ENCODE assay signal across 20 mouse cellular contexts in genomic region chr14:79499326-79499725, GRCm38 (mm10). TPM values are rescaled to one million over a fixed set of nuclear protein-coding genes. Genes with fewer than 3 reads are reported as not detected.
A peak's percentile ranks its signal among the peaks of the same experiment; 100 is the strongest.
DNase-seq lines count a peak whose midpoint lies in the region; ATAC-seq lines count a peak whose summit lies in the region.
"Had no signal": no experiment of that assay in that cellular context is flagged by ENCODE, and none has a peak within 500 bp of the region (broad histone marks: within the 10 kb centered on the region; RNA-seq: fewer than 3 reads in every experiment).

No protein-coding gene starts in this region.

- no peaks in the 10 kb centered on the region for H3K9me3 ChIP-seq in heart, embryonic 10.5 days
- H3K9me3 ChIP-seq in liver, embryonic 15.5 days (replicated peaks): no peaks in the 10 kb centered on the region
- no peaks in the 10 kb centered on the region for H3K9me3 ChIP-seq in neural tube, embryonic 15.5 days (replicated peaks)
- H3K9me3 ChIP-seq: embryonic facial prominence, embryonic 15.5 days; limb, embryonic 10.5 days; midbrain, embryonic 13.5 days had no signal

- H3K27me3 ChIP-seq in heart, embryonic 10.5 days (ENCODE audit: insufficient read depth, poor library complexity, severe bottlenecking): no peaks in the 10 kb centered on the region
- H3K27me3 ChIP-seq in liver, embryonic 15.5 days: no peaks in the 10 kb centered on the region
- H3K27me3 ChIP-seq in neural tube, embryonic 15.5 days (replicated peaks): no peaks in the 10 kb centered on the region
- H3K27me3 ChIP-seq: embryonic facial prominence, embryonic 15.5 days; midbrain, embryonic 13.5 days had no signal

- peaks cover 4% of the 10 kb centered on the region; the same call in 1 of the 2 replicates for H3K36me3 ChIP-seq in heart, embryonic 10.5 days
- H3K36me3 ChIP-seq in liver, embryonic 15.5 days (replicated peaks): peaks cover 20% of the 10 kb centered on the region
- H3K36me3 ChIP-seq in neural tube, embryonic 15.5 days: no peaks in the 10 kb centered on the region
- H3K36me3 ChIP-seq: limb, embryonic 10.5 days; midbrain, embryonic 13.5 days had no signal

- WGBS in heart, embryonic 10.5 days: 47% methylated on average over 9 of the region's 9 CpGs
- WGBS in liver, embryonic 15.5 days (ENCODE audit: insufficient replicate concordance): 27% methylated on average over 9 of the region's 9 CpGs
- 90% methylated on average over 9 of the region's 9 CpGs for WGBS in neural tube, embryonic 15.5 days

- DNase-seq in heart, embryonic 10.5 days (ENCODE audit: low spot score): no peak
- no peak for DNase-seq in heart, postnatal 10 days
- peak; percentile 68 for DNase-seq in CD4-positive helper T cell, adult 2 months (ENCODE audit: low read depth, low spot score)
- DNase-seq in kidney, postnatal 36 days: no peak
- no peak for DNase-seq in left cerebral cortex, adult 8-10 months (ENCODE audit: low spot score in 2 of 2)
- DNase-seq: cerebellum, postnatal 10 days; embryo, embryonic 11 days; gastrocnemius, postnatal 14 days; lung, adult 2 months; lung, postnatal 4 days; right cerebral cortex, adult 18-20 months; thymus, adult 18-20 months had no signal

- intact Hi-C loops in heart, postnatal 10 days (cut with DNase I): no loop called here

- peak overlapping the region; percentile 19; the same call in 1 of the 2 replicates for H3K9ac ChIP-seq in liver, embryonic 15.5 days
- no peak overlapping the region for H3K9ac ChIP-seq in neural tube, embryonic 15.5 days (replicated peaks)
- H3K9ac ChIP-seq: embryonic facial prominence, embryonic 15.5 days; midbrain, embryonic 13.5 days had no signal

- H3K4me2 ChIP-seq in liver, embryonic 15.5 days: peak overlapping the region; percentile 32
- H3K4me2 ChIP-seq in neural tube, embryonic 15.5 days: no peak overlapping the region
- H3K4me2 ChIP-seq: embryonic facial prominence, embryonic 15.5 days; midbrain, embryonic 13.5 days had no signal

- H3K4me1 ChIP-seq in heart, embryonic 10.5 days: peaks cover 21% of the 10 kb centered on the region
- H3K4me1 ChIP-seq in liver, embryonic 15.5 days (replicated peaks): peaks cover 72% of the 10 kb centered on the region
- H3K4me1 ChIP-seq in neural tube, embryonic 15.5 days: no peaks in the 10 kb centered on the region
- H3K4me1 ChIP-seq: midbrain, embryonic 13.5 days had no signal

- peak overlapping the region; percentile 38; the same call in 1 of the 2 replicates for H3K27ac ChIP-seq in heart, embryonic 10.5 days
- H3K27ac ChIP-seq in liver, embryonic 15.5 days (replicated peaks): peak overlapping the region; percentile 25; the same call in 1 of the 2 replicates
- no peak overlapping the region for H3K27ac ChIP-seq in neural tube, embryonic 15.5 days (replicated peaks)
- H3K27ac ChIP-seq: embryonic facial prominence, embryonic 15.5 days; kidney, postnatal 0 days; layer of hippocampus, adult 2 months; limb, embryonic 10.5 days; midbrain, embryonic 13.5 days had no signal

- ATAC-seq in granulocyte monocyte progenitor cell, adult 5-6 weeks (replicated peaks; ENCODE audit: poor library complexity, severe bottlenecking): peak; percentile 96
- no peak for ATAC-seq in liver, embryonic 15.5 days (ENCODE audit: insufficient read depth)
- no peak for ATAC-seq in neural tube, embryonic 15.5 days (ENCODE audit: low FRiP score)
- ATAC-seq: midbrain, embryonic 13.5 days had no signal

- no peak overlapping the region for H3K4me3 ChIP-seq in heart, embryonic 10.5 days
- H3K4me3 ChIP-seq in liver, embryonic 15.5 days (replicated peaks): no peak overlapping the region
- H3K4me3 ChIP-seq in neural tube, embryonic 15.5 days (replicated peaks): no peak overlapping the region
- H3K4me3 ChIP-seq: embryonic facial prominence, embryonic 15.5 days; layer of hippocampus, adult 2 months; limb, embryonic 10.5 days; midbrain, embryonic 13.5 days had no signal

RNA-seq across cellular contexts. Expression of gene Wbp4, which starts 18.0 kb away (rescaled TPM):
- polyA plus RNA-seq in heart, embryonic 10.5 days (2016; fragmentation: Nextera tagmentation; extraction: Ambion mirVana): 28.4 and 33.6 TPM in 2 replicates
- 10 to 100 TPM; 22.8 to 24.8 TPM for total RNA-seq in heart, postnatal 10 days (2021)
- total RNA-seq in granulocyte monocyte progenitor cell, adult 5-6 weeks (2014; fragmentation: Nextera tagmentation): 15.3 and 28.1 TPM in 2 replicates
- total RNA-seq in granulocyte monocyte progenitor cell, adult 5-6 weeks (2017): 70.8 and 75.0 TPM in 2 replicates
- polyA plus RNA-seq in liver, embryonic 15.5 days (2015; fragmentation: Nextera tagmentation; extraction: Ambion mirVana): 11.2 and 13.5 TPM in 2 replicates
- 40.0 and 41.8 TPM in 2 replicates for polyA plus RNA-seq in neural tube, embryonic 15.5 days (2015; fragmentation: Nextera tagmentation; extraction: Ambion mirVana)
- total RNA-seq in left cerebral cortex, adult 8-10 months (2022): 10 to 100 TPM; 45.6 to 51.2 (median 51.0) TPM

RNA-seq across cellular contexts. Expression of gene Elf1, which starts 18.3 kb away (rescaled TPM):
- polyA plus RNA-seq in heart, embryonic 10.5 days (2016; fragmentation: Nextera tagmentation; extraction: Ambion mirVana): 7.4 and 7.5 TPM in 2 replicates
- 10 to 100 TPM; 21.3 to 23.3 TPM for total RNA-seq in heart, postnatal 10 days (2021)
- total RNA-seq in granulocyte monocyte progenitor cell, adult 5-6 weeks (2014; fragmentation: Nextera tagmentation): 92.6 and 98.6 TPM in 2 replicates
- 178 and 188 TPM in 2 replicates for total RNA-seq in granulocyte monocyte progenitor cell, adult 5-6 weeks (2017)
- 10.7 and 10.9 TPM in 2 replicates for polyA plus RNA-seq in liver, embryonic 15.5 days (2015; fragmentation: Nextera tagmentation; extraction: Ambion mirVana)
- polyA plus RNA-seq in neural tube, embryonic 15.5 days (2015; fragmentation: Nextera tagmentation; extraction: Ambion mirVana): 2.5 and 9.7 TPM in 2 replicates
- total RNA-seq in left cerebral cortex, adult 8-10 months (2022): 1 to 10 TPM; 4.9 to 5.7 (median 5.0) TPM

RNA-seq across cellular contexts. Expression of gene Kbtbd6, which starts 47.7 kb away (rescaled TPM):
- polyA plus RNA-seq in heart, embryonic 10.5 days (2016; fragmentation: Nextera tagmentation; extraction: Ambion mirVana): 2.9 and 3.8 TPM in 2 replicates
- total RNA-seq in heart, postnatal 10 days (2021): under 1 TPM; 0.37 to 0.62 TPM
- total RNA-seq in granulocyte monocyte progenitor cell, adult 5-6 weeks (2014; fragmentation: Nextera tagmentation): 0.77 and 1.3 TPM in 2 replicates
- total RNA-seq in granulocyte monocyte progenitor cell, adult 5-6 weeks (2017): 6.2 and 7.2 TPM in 2 replicates
- 3.8 and 4.0 TPM in 2 replicates for polyA plus RNA-seq in liver, embryonic 15.5 days (2015; fragmentation: Nextera tagmentation; extraction: Ambion mirVana)
- polyA plus RNA-seq in neural tube, embryonic 15.5 days (2015; fragmentation: Nextera tagmentation; extraction: Ambion mirVana): 1.6 and 2.2 TPM in 2 replicates
- 1 to 10 TPM; 1.0 to 1.4 (median 1.2) TPM for total RNA-seq in left cerebral cortex, adult 8-10 months (2022)
